In genomic region chr13:83112323-83112722, GRCm38 (mm10) we compare ENCODE assay signal across 15 mouse cellular contexts.
A peak's percentile ranks its signal among the peaks of the same experiment; 100 is the strongest.
DNase-seq lines count a peak whose midpoint lies in the region; TF ChIP-seq lines count a peak whose summit lies in the region.
"Had no signal": no experiment of that assay in that cellular context is flagged by ENCODE, and none has a peak within 500 bp of the region (broad histone marks: within the 10 kb centered on the region; RNA-seq: fewer than 3 reads in every experiment).

No protein-coding gene starts in this region.

- TF ChIP-seq POLR2A in CH12.LX (IDR thresholded peaks at IDR 0.05; ENCODE audit: low read depth, low read length), result no peak

- peak overlapping the region; percentile 19; the same call in 1 of the 2 replicates for H3K27ac ChIP-seq in left cerebral cortex, adult 2 months
- no peak overlapping the region for H3K27ac ChIP-seq in CH12.LX (ENCODE audit: insufficient read depth, low read depth)
- H3K27ac ChIP-seq: heart, embryonic 13.5 days; intestine, embryonic 15.5 days had no signal

- H3K9ac ChIP-seq in CH12.LX (ENCODE audit: insufficient read depth, low read depth), result no peak overlapping the region
- H3K9ac ChIP-seq: forebrain, postnatal 0 days; heart, embryonic 13.5 days; intestine, embryonic 15.5 days had no signal

- no peaks in the 10 kb centered on the region for H3K79me2 ChIP-seq in CH12.LX (replicated peaks; ENCODE audit: control insufficient read depth, extremely low read depth, insufficient read depth, poor library complexity, severe bottlenecking)

- TF ChIP-seq CTCF in left cerebral cortex, adult 2 months (IDR thresholded peaks at IDR 0.05), result no peak
- no peak for TF ChIP-seq CTCF in CH12.LX (conservative IDR thresholded peaks at IDR 0.05 in 1 of 2, IDR thresholded peaks at IDR 0.05 in 1 of 2; ENCODE audit: low read depth in 2 of 2, low read length in 2 of 2)

- intact Hi-C loops in left cerebral cortex, adult 2 months (cut with DNase I), result loop anchor here (5.0 to 10.0 kb wide), 4 partner anchors 168 to 1258 kb away; no protein-coding TSS in a partner anchor
- intact Hi-C loops in left cerebral cortex, postnatal 36 days (cut with DNase I), result loop anchor here (5.0 kb wide), 1 partner anchor 410 kb away; no protein-coding TSS in a partner anchor

- no peak for TF ChIP-seq RAD21 in CH12.LX (IDR thresholded peaks at IDR 0.05; ENCODE audit: low read depth, low read length)

- no peaks in the 10 kb centered on the region for H3K36me3 ChIP-seq in CH12.LX (replicated peaks in 1 of 2; ENCODE audit: control insufficient read depth in 1 of 2, insufficient read depth in 1 of 2, low read length in 1 of 2)
- no peaks in the 10 kb centered on the region for H3K36me3 ChIP-seq in megakaryocyte, embryonic 14.5 days (replicated peaks; ENCODE audit: low read length)
- H3K36me3 ChIP-seq: heart, embryonic 13.5 days; intestine, embryonic 15.5 days had no signal

- dilution Hi-C loops in CH12.LX (cut with MboI; ENCODE audit: extremely low pct_ligation_motif_present, extremely low pct_unique_long_range_greater_than_20kb, low sequenced_read_pairs), result no loop called here

- no peaks in the 10 kb centered on the region for H3K27me3 ChIP-seq in CH12.LX (replicated peaks)
- H3K27me3 ChIP-seq in megakaryocyte, embryonic 14.5 days (replicated peaks), result no peaks in the 10 kb centered on the region
- H3K27me3 ChIP-seq: heart, embryonic 13.5 days; intestine, embryonic 15.5 days had no signal

- H3K4me2 ChIP-seq in CH12.LX (ENCODE audit: insufficient read depth, low read depth, poor library complexity, severe bottlenecking), result peak overlapping the region; percentile 61
- H3K4me2 ChIP-seq: heart, embryonic 13.5 days; intestine, embryonic 15.5 days had no signal

- H3K4me3 ChIP-seq in left cerebral cortex, adult 2 months, result no peak overlapping the region
- no peak overlapping the region for H3K4me3 ChIP-seq in CH12.LX (replicated peaks in 1 of 3; ENCODE audit: low read depth in 2 of 3, low read length in 2 of 3, poor library complexity in 1 of 3)
- H3K4me3 ChIP-seq in megakaryocyte, embryonic 14.5 days (replicated peaks), result peak overlapping the region; percentile 50
- H3K4me3 ChIP-seq: heart, embryonic 13.5 days; intestine, embryonic 15.5 days had no signal

- in situ Hi-C loops in CH12.LX (cut with MboI; ENCODE audit: low pct_ligation_motif_present, low pct_unique_long_range_greater_than_20kb, low sequenced_read_pairs), result no loop called here

- H3K9me3 ChIP-seq in CH12.LX (replicated peaks; ENCODE audit: low read length), result no peaks in the 10 kb centered on the region
- no peaks in the 10 kb centered on the region for H3K9me3 ChIP-seq in megakaryocyte, embryonic 14.5 days
- H3K9me3 ChIP-seq: heart, embryonic 13.5 days; intestine, embryonic 15.5 days had no signal

- peak; percentile 93 for TF ChIP-seq EP300 in CH12.LX (IDR thresholded peaks at IDR 0.05; ENCODE audit: low read length)

- H3K4me1 ChIP-seq in CH12.LX (ENCODE audit: control insufficient read depth in 1 of 2, insufficient read depth in 2 of 2), result peaks cover 6 to 45% of the 10 kb centered on the region in 2 experiments; a peak in 3 of 4 replicates
- H3K4me1 ChIP-seq in megakaryocyte, embryonic 14.5 days, result peaks cover 62% of the 10 kb centered on the region
- H3K4me1 ChIP-seq: intestine, embryonic 15.5 days had no signal

- DNase-seq in left cerebral cortex, adult 2 months (ENCODE audit: extremely low spot score in 1 of 2, low spot score in 2 of 2), result no peak
- no peak for DNase-seq in left cerebral cortex, postnatal 36 days (ENCODE audit: low spot score in 2 of 2)
- DNase-seq in CH12.LX (ENCODE audit: extremely low read depth) (peak; percentile 82), liver (peak; percentile 5)
- no peak for DNase-seq in right cerebral cortex, postnatal 14 days
- DNase-seq in adrenal gland, postnatal 25 days, result no peak
- DNase-seq in testis, postnatal 14 days (ENCODE audit: low spot score), result no peak
- DNase-seq: forebrain, postnatal 0 days; gastrocnemius, postnatal 36 days; heart, postnatal 4 days; kidney, postnatal 10 days; right cerebral cortex, adult 18-20 months had no signal

TF ChIP-seq in CH12.LX, 34 proteins besides CTCF, POLR2A, EP300 and RAD21:
- TF ChIP-seq MEF2A (IDR thresholded peaks at IDR 0.05; ENCODE audit: borderline replicate concordance, low read depth, low read length), result peak; percentile 99
- peak; percentile 84 for TF ChIP-seq IRF4 (IDR thresholded peaks at IDR 0.05; ENCODE audit: low read depth, low read length)
- TF ChIP-seq MAFK (IDR thresholded peaks at IDR 0.05; ENCODE audit: insufficient replicate concordance, low read length), result peak; percentile 83
- TF ChIP-seq BHLHE40 (IDR thresholded peaks at IDR 0.05; ENCODE audit: low read depth, low read length), result peak; percentile 87
- TF ChIP-seq TCF12 (IDR thresholded peaks at IDR 0.05; ENCODE audit: low read depth, low read length), result peak; percentile 73
- TF ChIP-seq MAX (IDR thresholded peaks at IDR 0.05; ENCODE audit: low read length), result no peak
- no peak for TF ChIP-seq JUN (IDR thresholded peaks at IDR 0.05; ENCODE audit: insufficient read depth, low read depth, low read length)
- peak; percentile 80 for TF ChIP-seq ETS1 (conservative IDR thresholded peaks at IDR 0.05; ENCODE audit: low read depth, low read length)
- TF ChIP-seq TBP (conservative IDR thresholded peaks at IDR 0.05; ENCODE audit: low read depth, low read length), result 0 out of 2 replicates have a peak, but pooled peaks have one; percentile 14
- TF ChIP-seq SIN3A (IDR thresholded peaks at IDR 0.05; ENCODE audit: low read length), result no peak
- TF ChIP-seq MYC (IDR thresholded peaks at IDR 0.05; ENCODE audit: low read depth, low read length), result no peak

Comparison
In these comparisons a context has a peak if more than half of its experiments do, and no peak if none do; other contexts are left out.
1. DNase-seq: peak in CH12.LX (single experiment) and liver (single experiment); none in left cerebral cortex, adult 2 months (0 of 2), left cerebral cortex, postnatal 36 days (0 of 2), right cerebral cortex, postnatal 14 days (single experiment), adrenal gland, postnatal 25 days (single experiment) and testis, postnatal 14 days (single experiment).